Mouse (Mus musculus) frontal cortex, postnatal 10 days (tissue): Measurements from ENCODE around the gene Them5.

Experiments
- DNase-seq, 2 experiments: peaks; one replicate each; pipeline ENCODE4 v3.0.0; 2022; ENCODE audit warnings: low spot score in 2 of 2, mixed read lengths in 1 of 2

Them5 gene

DNA sequence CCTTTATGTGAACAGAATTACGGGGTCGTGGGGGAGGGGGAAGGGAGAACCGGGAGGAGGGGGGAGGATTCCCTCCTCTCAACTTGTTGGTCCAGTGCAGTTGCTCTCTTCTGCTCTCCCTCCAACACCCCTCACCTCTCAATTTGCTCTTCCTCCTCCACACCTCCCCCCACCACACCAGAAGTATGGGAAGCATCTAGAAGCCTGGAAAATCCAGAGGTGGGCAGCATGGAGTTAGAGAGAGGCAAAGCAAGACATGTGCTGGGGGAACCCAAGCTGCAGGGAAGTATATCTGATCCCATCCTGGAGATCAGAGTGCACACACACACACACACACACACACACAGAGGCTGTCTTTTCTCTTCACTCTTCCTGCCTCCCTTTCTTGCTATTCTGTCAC is 30.1 kb downstream of the Them5 start:
- DNase-seq: no peak

DNA sequence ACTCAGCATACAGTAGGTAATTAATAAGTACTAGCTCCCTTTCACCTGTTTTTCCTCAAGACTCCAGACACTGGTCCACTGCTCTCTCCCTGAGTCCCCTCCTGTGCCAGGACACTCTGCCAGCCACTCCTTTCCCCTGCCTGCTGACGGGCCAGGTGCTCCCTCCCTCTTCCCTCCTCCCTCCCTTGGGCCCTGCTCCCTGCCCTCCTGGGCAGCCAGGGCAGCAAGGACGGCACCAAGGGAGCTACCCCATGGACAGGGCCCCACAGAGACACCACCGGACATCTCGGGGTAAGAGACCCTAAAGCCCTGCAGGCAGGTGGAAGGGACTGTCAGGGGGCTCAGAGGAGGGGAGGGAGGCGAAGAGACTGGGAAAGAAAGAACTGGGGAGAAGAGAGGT is 30.7 kb downstream of the Them5 start, which contains the start of gene Rorc:
TSS of gene Rorc (plus strand) at position 154 of the 400 bp plus-strand sequence.
- DNase-seq: no peak

DNA sequence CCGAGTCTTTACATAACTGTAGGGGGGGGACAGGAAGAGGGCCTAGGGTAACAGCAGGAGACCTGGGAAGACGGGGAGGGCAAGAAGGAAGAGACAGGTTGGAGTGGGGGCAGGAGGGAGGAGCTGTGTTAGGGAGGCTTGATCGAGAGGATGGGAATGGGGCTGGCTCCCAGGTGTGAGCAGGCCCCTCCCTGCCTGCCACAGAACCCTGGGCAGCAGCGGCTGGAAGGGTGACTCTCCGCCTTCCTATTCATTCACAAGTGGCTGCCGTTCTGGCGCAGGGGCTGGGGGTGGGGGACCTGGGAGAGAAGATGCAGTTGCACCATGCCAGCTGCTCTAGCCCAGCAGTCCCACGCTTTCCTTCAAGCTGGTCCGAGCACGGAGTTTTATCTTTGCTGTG is 31.2 kb downstream of the Them5 start:
- DNase-seq: no peak

DNA sequence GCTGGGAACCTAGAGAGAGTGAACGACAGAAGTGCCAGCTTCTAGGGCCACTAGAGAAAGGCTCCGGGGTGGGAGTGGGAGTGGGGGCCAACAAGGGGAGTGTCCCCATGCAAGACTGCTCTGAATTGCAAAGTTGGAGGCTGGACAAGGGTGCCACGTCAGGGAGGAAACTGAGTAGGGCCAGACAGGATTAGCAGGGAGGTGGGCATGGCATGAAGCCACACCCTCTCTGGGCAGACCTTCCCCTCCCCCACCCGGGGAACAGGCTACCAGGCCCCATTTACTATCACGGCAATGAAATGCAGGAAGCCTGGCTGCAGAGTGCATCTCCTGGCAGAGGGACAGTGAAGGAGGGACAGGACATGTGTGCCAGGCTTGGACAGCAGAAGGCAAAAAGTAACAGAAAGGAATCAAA is 31.7 kb downstream of the Them5 start:
- DNase-seq: no peak

DNA sequence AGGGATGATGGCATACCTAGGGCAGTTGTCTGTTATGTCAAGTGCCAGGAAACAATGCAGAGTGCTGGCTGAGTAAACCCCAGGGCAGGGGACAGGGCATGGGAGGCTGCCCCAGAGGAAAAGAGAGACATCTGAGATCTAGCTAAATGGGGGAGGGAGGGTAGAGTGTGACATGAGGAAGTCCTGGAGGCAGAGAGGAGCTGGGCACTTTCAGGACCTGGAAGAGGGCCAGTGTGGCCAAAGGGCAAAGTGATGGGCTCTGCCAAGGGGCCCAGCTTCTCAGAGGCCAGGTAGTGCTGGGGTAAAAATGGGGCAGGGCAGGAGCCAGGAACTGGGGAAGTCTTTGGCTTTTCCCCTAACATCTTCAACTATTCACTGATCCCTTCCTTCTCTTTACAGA is 32.7 kb downstream of the Them5 start:
- DNase-seq: no peak

DNA sequence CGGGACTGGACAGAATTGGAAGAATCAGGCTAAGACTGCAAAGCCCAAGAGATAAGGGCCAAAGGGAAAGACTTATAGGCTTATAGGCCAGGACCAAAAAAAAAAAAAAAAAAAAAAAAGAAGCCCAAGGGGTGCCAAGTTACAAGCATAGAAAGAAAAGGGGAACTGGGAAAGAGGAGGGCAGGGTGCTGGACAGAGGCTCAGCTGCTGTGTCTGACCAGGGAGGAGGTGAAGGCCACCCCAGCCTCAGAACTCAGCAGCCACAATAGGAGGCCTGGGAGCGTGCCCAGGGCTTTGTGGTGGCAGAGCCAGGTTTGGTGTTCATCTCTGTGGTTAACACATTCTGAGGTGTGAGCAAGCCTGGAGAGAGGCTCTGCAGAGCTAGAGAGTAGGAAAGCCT is 33.2 kb downstream of the Them5 start:
- no peak for DNase-seq

DNA sequence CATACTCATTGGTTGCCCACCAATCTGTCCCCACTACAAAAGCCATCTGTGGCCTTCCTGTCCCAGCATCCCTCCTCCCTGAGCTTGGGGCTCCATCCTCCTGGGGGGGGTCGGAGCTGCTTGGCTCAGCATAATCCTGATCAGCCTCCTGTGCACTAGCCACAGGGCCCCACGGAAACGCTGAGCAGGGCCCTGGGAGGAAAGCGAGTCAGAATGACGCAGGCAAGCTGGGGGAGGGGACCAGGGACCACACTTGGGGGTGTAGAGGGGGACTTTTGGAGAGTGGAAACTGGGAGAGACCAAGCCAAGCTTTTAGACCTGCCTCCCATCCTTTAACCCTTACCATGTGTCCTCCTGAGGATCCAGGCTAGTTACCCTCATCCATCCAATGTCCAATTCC is 34.0 kb downstream of the Them5 start:
- no peak for DNase-seq

DNA sequence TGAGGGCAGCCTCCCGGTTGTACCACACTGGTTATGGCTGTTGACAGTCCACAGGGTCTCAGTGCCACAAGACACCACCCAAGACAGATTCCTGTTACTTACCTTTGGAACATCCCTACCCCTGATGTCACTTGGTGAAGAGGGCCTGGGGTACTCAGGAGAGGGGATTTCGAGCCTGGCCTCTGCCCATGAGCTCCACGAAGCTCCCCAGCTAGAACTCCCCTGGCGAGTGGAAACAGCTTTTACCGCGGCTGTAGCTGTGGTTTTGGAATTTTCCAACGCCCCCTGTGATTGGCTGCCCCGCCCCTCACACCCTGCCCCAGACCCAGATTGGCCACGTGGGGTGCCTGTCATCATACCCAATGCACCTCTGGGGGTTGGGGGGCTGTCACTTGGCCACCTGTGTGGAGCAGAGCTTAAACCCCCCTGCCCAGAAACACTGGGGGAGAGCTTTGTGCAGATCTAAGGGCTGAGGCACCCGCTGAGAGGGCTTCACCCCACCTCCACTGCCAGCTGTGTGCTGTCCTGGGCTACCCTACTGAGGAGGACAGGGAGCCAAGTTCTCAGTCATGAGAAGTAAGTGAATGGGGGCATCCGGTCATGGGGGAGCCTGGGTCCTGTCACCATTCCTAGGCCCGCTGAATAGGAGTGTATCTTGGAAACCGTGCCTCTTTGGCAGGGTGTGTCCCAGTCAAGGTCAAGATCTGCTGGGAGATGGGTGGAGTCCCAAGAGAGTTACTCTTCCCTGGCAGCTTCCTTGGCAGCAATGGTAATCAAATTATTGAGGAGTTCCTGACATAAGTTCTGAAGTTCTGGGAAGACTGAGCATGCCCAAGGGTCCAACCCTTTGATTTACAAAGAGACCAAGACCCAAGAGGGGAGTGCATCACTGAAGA is 35.4 kb downstream of the Them5 start:
- DNase-seq: no peak

DNA sequence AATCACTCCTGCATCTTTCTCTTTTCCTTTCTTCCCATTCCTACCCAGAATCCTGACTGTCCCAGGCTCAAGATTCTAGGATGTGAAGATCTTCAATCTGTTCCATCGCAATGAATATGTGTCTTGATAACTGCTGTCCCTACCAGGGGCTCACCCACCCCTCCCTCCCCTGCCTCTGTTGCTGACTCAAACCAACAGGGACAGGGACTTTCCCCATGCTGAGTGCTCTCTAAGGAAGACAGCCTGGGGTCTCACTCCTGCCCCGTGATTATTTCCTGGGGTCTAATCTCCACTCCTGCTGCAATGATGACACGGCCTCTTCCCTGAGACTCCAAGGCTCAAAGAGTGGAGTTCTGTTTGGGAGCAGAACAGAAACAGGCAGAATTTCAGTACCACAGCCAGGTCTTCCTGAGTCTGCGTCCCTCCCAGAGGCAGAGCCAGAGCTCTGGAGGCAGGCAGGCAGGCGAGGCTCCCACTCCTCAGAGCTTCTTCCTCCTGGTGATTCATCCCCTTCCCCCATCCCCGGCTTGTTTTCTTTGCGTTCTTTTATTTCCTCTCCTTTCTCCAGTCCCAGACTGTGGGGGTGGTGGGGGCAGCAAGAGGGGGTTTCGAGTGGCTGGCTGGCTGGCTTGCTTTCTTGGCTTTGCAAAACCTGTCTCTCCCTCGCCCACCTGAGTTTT is 38.1 kb downstream of the Them5 start:
- no peak for DNase-seq

DNA sequence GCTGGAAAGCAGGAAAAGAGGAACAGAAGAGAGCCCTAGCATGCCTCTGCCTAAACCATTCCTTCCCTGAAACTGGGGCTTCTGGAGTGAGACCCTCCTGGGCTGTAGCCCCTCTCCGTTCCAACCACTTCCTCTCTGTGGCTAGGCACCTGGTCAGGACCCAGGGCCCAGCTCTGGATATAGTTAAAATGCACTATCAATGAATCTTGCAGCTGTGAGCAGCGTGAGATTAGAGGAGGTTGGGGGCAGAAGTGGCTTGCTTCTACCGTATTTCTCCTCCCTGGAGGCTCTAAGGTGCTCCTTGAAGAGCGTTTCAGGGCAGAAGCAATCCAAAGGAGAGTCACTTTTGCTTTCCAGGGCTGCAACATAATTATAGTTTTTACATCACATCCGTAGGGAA is 40.4 kb downstream of the Them5 start:
- DNase-seq: no peak

DNA sequence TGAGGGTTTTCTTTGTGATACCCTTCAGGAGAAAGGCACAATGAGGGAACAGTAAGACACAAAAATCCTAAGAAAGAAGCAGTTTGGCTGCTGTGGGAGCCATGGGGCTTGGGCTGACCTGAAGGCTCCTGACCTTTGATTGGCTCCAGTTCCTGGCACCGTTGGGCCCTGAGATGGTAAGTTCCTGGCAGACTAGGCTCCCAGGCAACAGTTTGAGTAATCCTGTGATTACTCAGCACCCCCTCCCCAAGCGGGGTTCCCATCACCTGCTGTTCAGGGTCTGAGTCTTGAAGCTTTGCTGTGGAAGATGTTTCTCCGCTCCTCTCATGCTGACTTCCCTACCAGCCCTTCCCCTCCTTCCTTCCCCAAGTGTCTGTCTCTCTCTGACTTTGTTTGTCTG is 41.6 kb downstream of the Them5 start:
- no peak for DNase-seq

DNA sequence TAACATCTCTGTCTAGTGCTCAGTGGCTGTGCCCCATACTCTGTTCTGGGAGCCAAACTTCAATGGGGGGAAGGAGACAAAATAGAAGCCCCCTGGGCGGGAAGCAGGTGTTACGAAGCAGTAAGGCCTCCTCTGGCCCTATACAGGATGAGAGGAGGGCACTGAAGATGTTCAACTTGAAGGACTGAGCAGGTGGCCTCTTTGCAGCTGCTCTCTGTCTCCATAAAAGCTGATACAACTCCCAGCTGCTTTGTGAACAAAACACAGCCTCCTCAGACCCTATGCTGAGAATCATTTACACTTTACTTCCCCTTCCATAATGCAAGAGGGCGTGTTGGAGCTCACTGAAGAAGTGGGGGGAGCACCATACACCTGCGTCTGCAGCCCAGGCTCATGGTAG is 44.8 kb downstream of the Them5 start:
- no peak for DNase-seq

DNA sequence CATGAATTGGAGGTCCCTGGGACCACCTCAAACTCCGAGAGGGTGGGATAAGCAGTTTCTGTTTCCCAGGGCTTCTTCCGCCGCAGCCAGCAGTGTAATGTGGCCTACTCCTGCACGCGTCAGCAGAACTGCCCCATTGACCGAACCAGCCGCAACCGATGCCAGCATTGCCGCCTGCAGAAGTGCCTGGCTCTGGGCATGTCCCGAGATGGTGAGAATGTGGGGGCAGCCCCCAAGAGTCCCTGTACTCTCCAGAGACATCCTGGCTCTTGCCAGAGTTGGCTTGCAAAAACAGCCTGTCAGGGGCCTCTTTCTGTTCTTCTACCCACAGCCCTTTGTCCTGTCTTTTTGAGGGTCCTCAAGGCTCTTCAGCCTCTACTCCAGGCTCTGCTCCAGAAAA is 45.5 kb downstream of the Them5 start:
- DNase-seq: no peak

DNA sequence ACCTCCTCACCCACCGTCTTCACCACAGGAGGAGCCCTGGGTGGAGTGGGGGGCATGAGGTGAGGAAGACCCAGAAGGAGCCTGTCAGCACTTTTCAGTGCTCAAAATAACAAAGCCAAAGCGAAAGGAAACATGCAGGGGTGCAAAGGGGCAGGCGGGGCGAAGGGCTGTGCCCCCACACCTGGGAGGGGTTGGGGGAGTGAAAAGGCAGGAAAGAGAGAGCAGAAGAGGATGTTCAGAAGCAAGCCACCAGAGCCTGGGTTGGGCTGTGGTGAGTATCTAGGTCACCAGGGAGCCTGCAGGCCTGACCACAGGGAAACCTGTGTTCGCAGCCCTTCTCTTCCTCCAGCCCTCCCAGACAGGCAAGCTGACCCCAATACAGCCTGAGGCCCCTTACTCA is 46.1 kb downstream of the Them5 start:
- no peak for DNase-seq

DNA sequence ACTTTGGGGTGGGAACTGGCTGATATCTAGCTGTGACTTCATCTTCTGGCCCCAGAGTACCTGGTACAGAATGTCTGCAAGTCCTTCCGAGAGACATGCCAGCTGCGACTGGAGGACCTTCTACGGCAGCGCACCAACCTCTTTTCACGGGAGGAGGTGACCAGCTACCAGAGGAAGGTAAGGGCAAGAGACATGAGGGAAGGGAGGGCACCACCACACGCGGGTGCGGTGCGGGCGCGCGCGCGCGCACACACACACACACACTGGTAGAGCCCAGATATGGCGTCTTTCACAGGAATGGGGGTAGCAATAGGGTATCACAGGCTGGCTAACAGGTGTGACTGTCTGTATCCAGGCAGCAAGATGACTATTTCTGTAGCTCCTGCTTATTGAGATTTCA is 47.5 kb downstream of the Them5 start:
- DNase-seq: no peak

DNA sequence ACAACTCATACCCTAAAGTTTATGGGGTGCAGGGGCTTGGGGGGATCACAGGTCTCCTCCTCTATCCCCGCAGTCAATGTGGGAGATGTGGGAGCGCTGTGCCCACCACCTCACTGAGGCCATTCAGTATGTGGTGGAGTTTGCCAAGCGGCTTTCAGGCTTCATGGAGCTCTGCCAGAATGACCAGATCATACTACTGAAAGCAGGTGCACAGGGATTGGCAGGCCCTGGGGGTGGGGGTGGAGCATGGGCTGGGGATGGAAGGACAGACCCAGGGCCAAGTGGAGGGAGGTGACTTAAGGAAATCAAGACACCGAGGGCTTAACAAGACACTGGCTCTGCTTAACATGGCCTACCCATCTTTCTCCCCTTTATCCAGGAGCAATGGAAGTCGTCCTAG is 49.1 kb downstream of the Them5 start:
- DNase-seq: no peak

DNA sequence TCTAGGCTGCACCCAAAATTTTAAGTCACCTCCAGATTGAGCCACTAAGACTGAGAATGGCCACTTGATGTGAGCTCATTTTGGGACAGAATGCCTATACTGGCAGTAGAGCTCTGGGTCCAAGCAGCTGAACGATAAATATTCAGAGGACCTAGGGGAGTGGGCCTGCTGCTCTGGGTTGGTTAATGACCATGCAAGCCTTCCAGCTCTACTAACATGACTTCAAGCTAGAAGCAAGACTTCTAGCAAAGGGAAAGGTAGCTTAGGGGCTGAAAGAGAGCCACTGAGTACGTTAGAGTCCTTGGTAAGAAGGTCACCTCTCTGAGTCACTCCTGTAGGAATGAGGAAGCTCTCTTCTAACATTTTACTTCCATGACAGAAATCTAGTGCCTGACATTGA is 50.2 kb downstream of the Them5 start:
- DNase-seq: no peak

DNA sequence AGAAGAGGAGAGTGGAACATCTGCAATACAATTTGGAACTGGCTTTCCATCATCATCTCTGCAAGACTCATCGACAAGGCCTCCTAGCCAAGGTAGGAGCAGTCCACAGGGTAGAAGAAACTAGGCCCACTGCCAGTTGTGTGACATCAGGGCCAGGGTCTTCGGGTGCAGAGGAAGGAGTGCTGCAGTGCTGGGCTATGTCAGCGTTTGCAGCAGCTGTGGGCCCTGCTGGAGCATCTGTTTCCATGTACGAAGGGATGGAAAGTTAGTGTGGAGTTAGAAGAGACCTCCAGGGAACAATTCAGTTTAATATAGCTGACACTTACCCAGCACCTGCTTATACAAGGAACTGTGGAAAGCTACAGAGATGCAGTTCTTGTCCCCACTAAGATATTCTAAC is 51.1 kb downstream of the Them5 start:
- no peak for DNase-seq

DNA sequence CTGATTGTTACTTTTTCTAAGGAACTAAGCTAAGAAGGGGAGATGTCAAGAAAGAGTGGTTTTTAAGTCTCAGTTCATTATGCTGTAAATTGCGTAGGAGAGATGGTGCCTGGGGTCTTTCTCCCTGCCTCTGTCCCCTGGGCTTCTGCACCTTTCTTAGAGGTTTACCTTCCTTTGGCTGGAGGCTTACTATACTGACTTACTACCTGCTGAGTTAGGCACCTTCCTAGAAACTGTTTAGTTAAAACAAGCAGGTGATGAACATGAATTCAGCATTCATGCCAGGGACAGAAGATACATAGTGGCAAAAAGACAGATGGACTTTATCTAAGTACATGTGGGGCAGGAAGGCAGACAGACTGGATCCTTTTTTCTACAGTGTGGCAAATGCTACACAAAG is 54.4 kb downstream of the Them5 start:
- DNase-seq: no peak

DNA sequence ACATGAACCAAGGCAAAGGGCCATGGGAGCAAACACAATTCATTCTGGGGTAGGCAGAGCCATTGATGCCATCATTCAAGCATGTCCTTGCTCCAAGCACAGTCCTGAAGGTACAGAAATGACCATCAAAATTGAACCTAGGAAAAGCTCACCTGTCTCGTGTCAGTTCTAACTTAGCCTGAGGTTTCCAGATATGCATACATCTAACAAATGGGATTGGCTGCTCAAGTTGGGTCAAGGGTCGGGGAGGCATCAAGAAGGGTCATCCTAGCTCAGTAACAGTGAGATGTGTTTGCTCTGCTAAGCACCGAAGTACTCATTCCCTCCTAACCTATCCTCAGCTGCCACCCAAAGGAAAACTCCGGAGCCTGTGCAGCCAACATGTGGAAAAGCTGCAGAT is 55.0 kb downstream of the Them5 start:
- DNase-seq: no peak
